Mouse (Mus musculus) C2C12 (cell line): ENCODE data around the gene Tshr. TPM values are rescaled to one million over a fixed set of nuclear protein-coding genes. Genes with fewer than 3 reads are reported as not detected.

Source experiments
- H3K27me3 ChIP-seq: one replicate; pipeline ENCODE4 v1.6.1; 2011; ENCODE audit not compliant: control insufficient read depth, insufficient read depth, insufficient read length
- H3K36me3 ChIP-seq: one replicate; pipeline ENCODE4 v1.6.1; 2011; ENCODE audit not compliant: control insufficient read depth, insufficient read depth
- H3K4me3 ChIP-seq: one replicate; pipeline ENCODE4 v1.5.1; 2011; ENCODE audit warnings: mild to moderate bottlenecking, control low read depth; ENCODE audit not compliant: poor library complexity, insufficient read depth, severe bottlenecking
- H3K79me2 ChIP-seq: one replicate; pipeline ENCODE4 v1.6.1; 2011; ENCODE audit not compliant: control insufficient read depth, insufficient read depth
- H3K79me3 ChIP-seq: one replicate; pipeline ENCODE4 v1.6.1; 2011; ENCODE audit warnings: low read depth, control low read depth
- H3ac ChIP-seq: one replicate; pipeline ENCODE3; 2011; ENCODE audit warnings: low read depth; ENCODE audit not compliant: control insufficient read depth, insufficient read length
- CEBPB ChIP-seq: IDR thresholded peaks from one replicate; pipeline ENCODE4 v1.6.1; 2011; ENCODE audit warnings: low read depth, mild to moderate bottlenecking, control low read depth, moderate library complexity
- CTCF ChIP-seq: IDR thresholded peaks from one replicate; pipeline ENCODE4 v1.5.1; 2011; ENCODE audit not compliant: control insufficient read depth, insufficient read depth, insufficient read length
- FOSL1 ChIP-seq: IDR thresholded peaks from one replicate; pipeline ENCODE4 v1.8.0; 2011; ENCODE audit warnings: mild to moderate bottlenecking, low read length; ENCODE audit not compliant: poor library complexity, insufficient read depth, severe bottlenecking
- MAX ChIP-seq: IDR thresholded peaks from one replicate; pipeline ENCODE4 v1.6.1; 2011; ENCODE audit warnings: mild to moderate bottlenecking, control low read depth
- MYOD1 ChIP-seq: IDR thresholded peaks from one replicate; pipeline ENCODE4 v1.6.1; 2011; ENCODE audit warnings: low read depth; ENCODE audit not compliant: control insufficient read depth, insufficient read length
- MYOG ChIP-seq: IDR thresholded peaks from one replicate; pipeline ENCODE4 v1.6.1; 2011; ENCODE audit not compliant: control insufficient read depth, insufficient read length; ENCODE audit errors: extremely low read depth
- USF1 ChIP-seq: IDR thresholded peaks from one replicate; pipeline ENCODE4 v1.6.1; 2011; ENCODE audit warnings: low read depth, mild to moderate bottlenecking, control low read depth, moderate library complexity
- polyA plus RNA-seq: library from polyadenylated mRNA; unstranded; fragments of >200 nt; fragmentation: generic; extraction: Trizol; gene quantifications from one replicate; pipeline ENCODE4 v1.2.1, GENCODE M21; 2012; ENCODE audit warnings: missing spikeins

Gene Tshr
- polyA plus RNA-seq, 1 experiment = not detected

GRCm38 (mm10) chr12:91513980-91514379 lies 129.6 kb downstream of the Tshr start:
- TF ChIP-seq MAX (no peak), CTCF (no peak), USF1 (no peak), MYOG (no peak), CEBPB (no peak), MYOD1 (no peak), FOSL1 (no peak)
- H3K36me3 ChIP-seq = no peaks in the 10 kb centered on the region
- no peaks in the 10 kb centered on the region for H3K79me3 ChIP-seq
- H3K79me2 ChIP-seq = no peaks in the 10 kb centered on the region
- H3K27me3 ChIP-seq = peaks cover 4% of the 10 kb centered on the region
- H3ac ChIP-seq = no peak overlapping the region
- H3K4me3 ChIP-seq = no peak overlapping the region

- H3K4me3 ChIP-seq = no peak overlapping the region
- H3K27me3 ChIP-seq = peaks cover 4% of the 10 kb centered on the region
- H3ac ChIP-seq = no peak overlapping the region
- TF ChIP-seq FOSL1 = no peak
- TF ChIP-seq USF1 = no peak
- no peak for TF ChIP-seq MYOG
- TF ChIP-seq CTCF = no peak
- TF ChIP-seq MYOD1 = no peak
- TF ChIP-seq CEBPB = no peak
- no peak for TF ChIP-seq MAX
- no peaks in the 10 kb centered on the region for H3K36me3 ChIP-seq
- no peaks in the 10 kb centered on the region for H3K79me3 ChIP-seq
- H3K79me2 ChIP-seq = no peaks in the 10 kb centered on the region
Observed at GRCm38 (mm10) chr12:91517808-91518207, 133.4 kb downstream of the Tshr start.

- Histone ChIP-seq H3ac (no peak overlapping the region), H3K79me3 (no peaks in the 10 kb centered on the region), H3K79me2 (no peaks in the 10 kb centered on the region), H3K36me3 (no peaks in the 10 kb centered on the region), H3K4me3 (no peak overlapping the region), H3K27me3 (no peaks in the 10 kb centered on the region)
- no peak for TF ChIP-seq MYOG
- TF ChIP-seq MAX = no peak
- TF ChIP-seq FOSL1 = no peak
- TF ChIP-seq USF1 = no peak
Observed at GRCm38 (mm10) chr12:91523626-91524025, 139.3 kb downstream of the Tshr start.

GRCm38 (mm10) chr12:91534514-91534913 lies 150.2 kb downstream of the Tshr start:
- Histone ChIP-seq H3K36me3 (no peaks in the 10 kb centered on the region), H3K4me3 (no peak overlapping the region), H3K27me3 (peaks cover 7% of the 10 kb centered on the region), H3K79me3 (no peaks in the 10 kb centered on the region), H3K79me2 (no peaks in the 10 kb centered on the region), H3ac (no peak overlapping the region)
- TF ChIP-seq USF1 (no peak), MYOG (no peak), CEBPB (no peak), MYOD1 (no peak), CTCF (no peak), MAX (no peak), FOSL1 (no peak)

- TF ChIP-seq MAX (no peak), FOSL1 (no peak), USF1 (no peak), CEBPB (no peak), CTCF (no peak), MYOD1 (no peak), MYOG (no peak)
- no peaks in the 10 kb centered on the region for H3K79me3 ChIP-seq
- H3ac ChIP-seq = no peak overlapping the region
Observed at GRCm38 (mm10) chr12:91540202-91540601, 155.8 kb downstream of the Tshr start.

GRCm38 (mm10) chr12:91549471-91549870 lies 165.1 kb downstream of the Tshr start:
- Histone ChIP-seq H3K79me2 (no peaks in the 10 kb centered on the region), H3K4me3 (no peak overlapping the region), H3K36me3 (no peaks in the 10 kb centered on the region), H3K79me3 (no peaks in the 10 kb centered on the region), H3K27me3 (no peaks in the 10 kb centered on the region), H3ac (no peak overlapping the region)
- TF ChIP-seq CTCF (no peak), MYOD1 (no peak), MAX (no peak), MYOG (no peak), USF1 (no peak)

More at GRCm38 (mm10) chr12:91540202-91540601, 155.8 kb downstream of the Tshr start:
- no peak overlapping the region for H3K4me3 ChIP-seq
- H3K36me3 ChIP-seq = no peaks in the 10 kb centered on the region
- no peaks in the 10 kb centered on the region for H3K79me2 ChIP-seq
- no peaks in the 10 kb centered on the region for H3K27me3 ChIP-seq
